Mouse (Mus musculus) thymus, adult 18-20 months (tissue): ENCODE measurements around the gene Prdm10.
A peak's percentile ranks its signal among the peaks of the same experiment; 100 is the strongest.

ENCODE experiments used
- DNase-seq, 2 experiments: peaks; one replicate each; pipeline ENCODE4 v3.0.0; 2022; ENCODE audit warnings: mixed read lengths in 2 of 2

The Prdm10 gene

DNA sequence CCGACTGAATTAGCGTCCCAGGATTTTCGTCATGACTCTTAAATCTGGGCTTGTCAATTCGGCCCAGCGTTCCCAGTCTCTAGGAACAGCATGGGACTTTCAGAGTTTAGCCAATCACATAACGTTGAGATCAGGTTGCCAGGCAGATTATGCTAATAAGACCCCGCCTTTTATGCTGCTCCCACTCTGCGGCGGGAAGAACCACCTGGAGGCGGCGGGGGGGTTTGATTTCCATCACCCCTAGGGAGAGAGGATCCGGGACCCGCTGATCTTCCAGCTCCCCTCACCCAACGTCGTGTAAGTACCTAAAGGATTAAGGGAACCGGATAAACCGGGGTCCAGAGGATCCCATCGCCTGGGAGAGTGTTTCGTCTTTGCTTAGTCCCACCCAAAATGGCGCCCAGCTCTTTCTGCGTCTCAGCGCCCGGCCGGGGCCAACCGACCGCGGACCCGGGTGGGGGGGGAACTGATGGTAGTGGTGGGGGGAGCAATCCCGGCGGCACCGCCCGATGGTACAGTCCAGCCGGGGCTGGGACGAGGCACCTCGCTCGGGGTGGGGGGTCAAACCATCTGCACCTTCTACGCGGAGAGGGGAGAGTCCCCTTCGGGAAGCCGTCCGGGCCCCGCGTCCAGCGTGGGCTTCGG, at the start of gene Prdm10:
Gene Prdm10, plus strand, starts transcription at position 173 of the 645 bp plus-strand sequence.
- DNase-seq, result peak; percentile 84 to 90

DNA sequence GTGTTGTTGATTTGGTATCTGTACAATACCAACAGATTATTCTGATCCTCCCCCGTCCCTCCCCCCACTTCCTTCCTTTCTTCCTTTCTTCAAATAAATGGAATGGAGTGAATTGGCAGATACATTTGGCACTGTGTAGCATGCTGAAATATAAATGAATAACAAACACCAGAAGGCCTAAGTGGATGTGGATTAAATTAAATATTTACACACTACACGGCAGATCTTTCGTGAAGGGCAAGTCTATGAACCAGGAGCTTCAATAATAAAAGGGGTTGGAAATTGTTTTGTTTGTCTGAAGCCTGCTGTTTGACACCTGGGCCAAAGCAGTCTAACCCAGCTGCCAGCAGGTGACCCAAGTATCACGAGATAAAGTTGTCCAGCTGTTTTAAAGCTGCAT, 45.3 kb upstream of the Prdm10 start:
- DNase-seq, result no peak

DNA sequence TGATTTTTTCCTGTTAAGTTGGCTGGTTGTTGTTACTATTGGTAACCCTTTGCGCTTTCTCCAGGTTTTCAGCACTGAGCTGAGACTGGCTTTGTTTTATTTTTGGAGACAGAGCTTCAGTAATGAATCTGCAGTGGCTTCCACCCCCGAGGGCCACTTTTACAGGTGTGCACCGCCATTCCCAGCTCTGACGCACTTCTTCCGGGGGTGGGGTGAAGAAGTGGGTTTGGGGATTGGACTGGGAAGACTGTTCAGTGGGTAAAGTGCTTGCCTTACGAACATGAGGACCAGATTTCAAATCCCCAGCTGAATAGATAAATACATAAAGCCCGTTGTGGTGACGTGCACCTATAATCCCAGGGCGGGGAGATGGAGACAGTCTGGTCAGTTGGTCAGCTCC, 44.8 kb upstream of the Prdm10 start:
- DNase-seq, result no peak

- no peak for DNase-seq
Observed at GRCm38 (mm10) chr9:31236079-31236478, 44.3 kb upstream of the Prdm10 start.

GRCm38 (mm10) chr9:31238526-31238925, 41.8 kb upstream of the Prdm10 start:
- no peak for DNase-seq

DNA sequence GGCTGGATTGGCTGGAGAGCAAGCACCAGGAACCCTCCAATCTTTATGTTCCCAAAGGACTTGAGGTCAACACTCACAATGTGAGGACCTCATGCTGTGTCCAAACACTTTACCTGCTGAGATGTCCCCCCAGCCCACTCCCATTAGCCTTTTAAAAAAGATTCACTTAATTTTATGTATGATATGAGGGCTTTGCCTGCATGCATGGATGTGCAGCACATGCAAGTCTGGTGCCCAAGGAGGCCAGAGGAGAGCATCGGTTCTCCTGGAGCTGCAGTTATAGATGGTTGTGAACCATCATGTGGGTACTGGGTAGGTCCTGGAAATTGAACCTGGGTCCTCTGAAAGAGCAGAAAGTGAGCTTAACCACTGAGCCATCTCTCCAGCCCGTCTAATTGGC, 40.8 kb upstream of the Prdm10 start:
- DNase-seq, result no peak

- no peak for DNase-seq
Observed at GRCm38 (mm10) chr9:31240522-31241207, 39.7 kb upstream of the Prdm10 start.

- no peak for DNase-seq
Observed at GRCm38 (mm10) chr9:31241208-31241699, 39.1 kb upstream of the Prdm10 start.

DNA sequence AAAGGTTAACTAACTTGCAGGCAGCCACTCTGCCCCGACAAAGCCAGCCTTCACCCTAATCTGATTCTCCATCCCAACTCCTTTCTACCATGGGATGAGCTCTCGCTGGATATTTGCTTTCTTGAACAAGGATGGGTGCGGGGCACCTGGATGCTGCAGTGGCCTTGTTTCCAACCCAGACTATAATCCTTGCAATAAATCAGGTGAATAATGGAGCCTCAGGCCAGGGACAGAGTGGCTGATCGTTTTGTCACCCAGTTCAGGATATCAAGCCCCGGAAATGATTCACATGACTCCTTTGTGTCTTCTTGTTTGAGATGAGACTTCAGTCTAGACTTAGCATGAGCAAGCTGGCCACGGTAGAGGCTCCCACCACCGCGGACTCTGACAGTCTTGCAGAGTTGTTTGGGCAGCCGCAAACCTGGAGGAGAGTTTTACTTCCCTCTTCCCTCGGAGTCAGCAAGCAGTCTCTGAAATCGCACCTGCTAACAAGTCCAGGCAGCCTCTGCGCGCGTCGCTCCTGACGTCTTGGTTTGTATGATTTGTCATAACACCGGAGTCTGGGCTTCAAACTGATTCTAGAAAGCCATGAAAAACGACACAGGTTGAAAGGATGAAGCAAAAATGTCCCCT, 36.9 kb upstream of the Prdm10 start:
- DNase-seq, result no peak

GRCm38 (mm10) chr9:31243939-31244333, 36.4 kb upstream of the Prdm10 start:
- DNase-seq, result no peak

DNA sequence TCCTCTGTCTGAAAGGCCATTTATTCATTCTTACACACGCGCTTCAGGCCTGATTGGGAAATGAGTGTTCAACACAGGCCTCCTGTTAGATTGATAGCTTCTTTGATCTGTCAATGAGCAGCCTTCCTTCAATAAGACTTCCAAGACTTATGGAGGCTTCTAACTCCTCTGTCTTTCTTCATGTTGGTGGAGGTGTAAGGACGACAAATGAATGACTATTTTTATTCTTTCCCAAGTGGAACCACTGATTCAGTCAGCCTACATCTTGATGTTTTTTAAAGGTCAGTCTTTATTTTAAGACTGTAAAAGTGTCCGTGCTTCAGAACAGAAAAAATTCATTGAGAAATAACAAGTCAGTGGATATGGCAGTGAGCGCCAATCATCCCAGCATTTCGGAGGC, 35.3 kb upstream of the Prdm10 start:
- no peak for DNase-seq

- no peak for DNase-seq
Observed at GRCm38 (mm10) chr9:31246421-31246820, 33.9 kb upstream of the Prdm10 start.

DNA sequence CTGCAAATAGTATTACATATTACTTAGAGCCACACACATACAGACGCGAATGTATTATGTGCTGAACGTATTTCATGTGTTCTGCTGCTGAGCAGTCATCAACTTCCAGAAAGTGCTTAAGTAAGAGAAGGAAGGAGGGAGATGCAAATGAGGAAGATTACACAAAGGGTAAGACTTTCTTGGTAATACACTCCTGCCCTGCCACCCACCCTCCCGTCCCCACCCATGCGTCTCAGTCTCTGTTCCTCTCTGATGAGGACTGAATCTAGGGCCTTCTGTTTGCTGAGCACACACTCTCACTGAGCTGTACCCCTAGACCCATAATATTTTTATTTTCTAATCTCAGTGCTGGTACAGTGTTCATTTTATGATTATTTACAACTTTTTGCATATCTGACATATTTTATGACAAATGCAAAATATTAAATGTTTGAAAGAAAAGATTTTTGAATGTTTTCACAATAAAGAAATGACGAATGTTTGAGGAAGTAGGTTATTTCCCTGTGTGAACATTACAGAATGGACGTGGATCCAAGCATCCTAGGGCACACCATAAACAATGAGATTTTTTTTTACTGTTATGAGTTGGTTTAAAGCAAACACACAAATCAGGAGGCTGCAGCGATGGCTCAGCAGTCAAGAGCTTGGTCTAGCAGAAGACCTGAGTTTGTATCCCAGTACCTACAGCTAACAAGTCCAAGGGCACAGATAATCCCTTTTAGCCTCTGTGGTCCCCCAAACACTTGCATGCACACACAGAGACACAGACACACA, 32.7 kb upstream of the Prdm10 start:
- no peak for DNase-seq

DNA sequence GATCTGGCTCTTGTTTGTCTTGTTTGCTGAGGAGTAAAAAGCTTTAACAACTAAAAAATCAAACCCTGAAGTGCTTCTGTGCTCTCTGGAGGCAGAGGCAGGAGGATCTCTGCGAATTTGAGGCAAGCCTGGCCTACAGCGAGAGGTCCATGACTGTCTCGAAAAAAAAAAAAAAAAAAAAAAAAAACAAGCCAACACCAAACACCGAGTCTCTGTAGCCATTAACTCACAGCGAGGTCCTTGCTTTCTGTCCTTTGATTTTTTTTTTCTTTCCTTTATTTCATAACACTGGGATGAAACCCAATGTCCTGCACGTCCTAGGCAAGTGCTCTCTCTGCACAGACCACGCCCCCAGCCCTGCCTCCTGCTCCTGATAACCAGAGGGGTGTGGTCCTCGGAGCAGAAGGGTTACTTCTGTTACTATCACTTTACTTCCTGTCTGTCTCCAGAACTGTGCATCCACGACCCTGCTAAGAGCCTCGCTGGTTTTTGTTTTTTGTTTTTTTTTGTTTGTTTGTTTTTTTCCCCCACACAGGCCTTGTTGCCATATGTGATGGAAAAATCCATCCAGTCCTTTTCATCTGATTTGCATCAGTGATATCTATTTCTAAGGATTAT, 28.0 kb upstream of the Prdm10 start:
- peak; percentile 11 to 17 for DNase-seq

GRCm38 (mm10) chr9:31253311-31253734, 27.0 kb upstream of the Prdm10 start:
- no peak for DNase-seq

GRCm38 (mm10) chr9:31253866-31254696, 26.3 kb upstream of the Prdm10 start:
- DNase-seq, result no peak

GRCm38 (mm10) chr9:31254697-31255004, 25.7 kb upstream of the Prdm10 start:
- no peak for DNase-seq

DNA sequence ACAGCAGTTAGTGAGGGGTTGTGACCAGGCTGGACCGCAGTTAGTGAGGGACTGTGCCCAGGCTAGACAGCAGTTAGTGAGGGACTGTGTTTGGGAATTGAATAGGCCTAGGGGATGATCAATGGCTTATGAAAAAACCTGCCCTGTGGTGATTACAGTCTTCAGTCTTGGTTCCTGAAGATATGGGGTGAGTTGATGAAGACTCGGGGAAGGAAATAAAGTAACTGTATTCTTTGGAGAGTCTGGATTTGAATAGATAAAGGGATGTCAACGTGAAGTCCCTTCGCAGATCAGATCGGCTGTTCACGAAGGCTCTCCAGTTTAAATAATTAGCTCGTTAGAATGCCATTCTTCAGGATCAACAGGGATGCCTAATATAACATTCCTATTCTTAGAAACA, 24.4 kb upstream of the Prdm10 start:
- no peak for DNase-seq

GRCm38 (mm10) chr9:31258237-31258636, 22.1 kb upstream of the Prdm10 start:
- DNase-seq, result no peak

- no peak for DNase-seq
Observed at GRCm38 (mm10) chr9:31260219-31260618, 20.1 kb upstream of the Prdm10 start.

DNA sequence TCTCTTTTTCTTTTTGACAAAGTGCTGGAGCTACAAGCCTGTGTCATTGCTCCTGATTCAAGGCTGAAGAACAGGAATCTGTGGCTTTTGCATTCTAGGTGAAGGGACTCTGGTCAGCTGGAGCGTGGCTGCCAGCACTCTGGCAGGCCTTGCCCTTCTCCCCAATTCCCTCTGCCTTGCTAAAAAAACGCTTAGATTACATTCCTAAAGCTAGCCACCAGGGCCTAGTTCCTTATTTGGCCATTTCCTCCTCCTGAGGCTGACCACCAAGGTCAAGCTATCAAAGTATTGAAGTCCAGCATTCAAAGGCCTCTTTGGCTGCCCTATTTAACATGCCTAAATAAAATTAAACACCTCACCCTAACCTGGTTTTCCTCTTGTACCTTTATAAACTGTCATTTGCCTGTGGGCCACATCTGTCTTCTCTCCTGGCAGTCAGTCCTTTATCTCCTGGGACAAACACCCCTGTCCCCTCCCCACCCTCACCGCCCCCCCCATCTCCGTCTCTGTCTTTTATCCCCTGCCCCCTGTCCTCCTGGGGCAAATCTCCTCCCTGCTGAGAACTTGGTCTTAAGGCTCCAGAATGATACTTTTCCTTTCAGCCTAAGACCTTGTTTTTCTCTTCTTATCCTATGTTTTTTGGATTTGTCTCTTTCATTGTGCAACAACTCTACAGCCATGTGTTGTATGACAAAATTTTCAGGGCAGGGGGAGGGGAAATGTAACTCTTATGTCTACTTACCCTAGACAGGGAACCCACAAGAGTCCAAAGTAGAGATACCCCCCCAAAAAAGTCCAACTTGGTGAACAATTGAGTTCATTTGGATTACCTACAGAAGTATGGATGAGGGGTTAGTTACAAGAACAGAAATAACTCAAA, 17.9 kb upstream of the Prdm10 start:
- no peak for DNase-seq
